Mouse (Mus musculus): Measurements from ENCODE around the gene Tmem229b.
A peak's percentile ranks its signal among the peaks of the same experiment; 100 is the strongest.
"Not testable (repeated sequence)": the region's sequence is repeated elsewhere in the genome, so short reads cannot be mapped to it uniquely, and the experiment has no call there.

Tmem229b gene

DNA sequence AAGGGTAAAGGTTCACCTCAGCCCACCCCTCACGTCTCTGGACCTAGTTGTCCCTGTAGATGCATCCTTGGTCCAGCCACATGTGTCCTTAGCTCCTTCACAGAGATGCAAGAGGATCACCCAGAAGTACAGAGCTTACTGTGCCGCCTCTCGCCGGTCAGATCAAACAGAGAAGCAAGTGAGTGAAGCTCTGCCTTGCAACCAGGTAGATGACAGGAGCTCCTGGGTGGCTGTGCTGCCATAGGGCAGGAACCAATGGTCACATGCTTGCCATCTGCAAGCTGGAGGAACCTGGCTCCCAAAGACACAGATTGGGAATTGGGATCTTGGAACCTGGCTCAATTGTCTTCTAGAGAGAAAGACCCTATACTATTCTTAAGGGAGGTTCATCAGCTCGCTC, 2.0 kb downstream of the Tmem229b start:
- no peak for DNase-seq

GRCm38 (mm10) chr12:79002978-79003377, 4.4 kb downstream of the Tmem229b start:
- no peak for DNase-seq

DNA sequence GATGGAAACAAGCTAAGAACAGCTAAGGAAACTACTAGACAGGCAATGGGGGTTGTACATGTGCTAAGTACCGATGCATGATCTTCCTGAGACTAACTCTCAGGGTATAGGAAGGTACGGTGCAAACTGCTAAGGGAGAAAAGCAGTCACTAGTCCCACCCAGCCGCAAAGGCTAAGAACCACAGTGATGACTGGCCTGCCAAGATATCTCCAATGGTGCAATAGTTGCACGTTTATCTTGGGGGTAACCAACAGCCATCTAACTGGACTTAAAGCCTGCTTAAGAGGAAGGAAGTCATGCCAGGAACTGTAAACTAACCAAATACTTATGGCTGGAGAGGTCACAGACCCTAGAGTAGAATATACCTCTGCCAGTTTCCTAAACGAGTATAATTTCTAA, 5.0 kb downstream of the Tmem229b start:
- DNase-seq, result no peak

DNA sequence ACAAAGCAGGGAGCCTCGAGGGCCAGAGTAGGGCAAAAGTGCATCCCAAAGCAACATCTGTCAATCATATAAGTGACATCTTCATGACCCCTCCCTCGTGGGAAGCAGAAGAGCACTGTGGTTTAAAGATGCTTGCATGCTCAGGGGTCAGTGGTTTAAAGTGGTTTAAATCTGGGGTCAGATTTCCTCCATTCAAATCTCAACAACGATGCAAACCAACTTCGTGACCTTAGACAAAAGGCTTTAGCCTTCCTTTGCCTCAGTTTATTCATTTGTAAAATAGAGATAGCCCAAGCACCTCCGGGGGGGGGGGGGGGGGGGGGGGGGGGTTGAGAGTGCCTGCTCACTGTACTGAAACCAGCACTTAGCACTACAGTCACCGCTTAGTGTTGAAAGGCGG, 10.7 kb downstream of the Tmem229b start:
- no peak for DNase-seq

GRCm38 (mm10) chr12:78996271-78996670, 11.2 kb downstream of the Tmem229b start:
- no peak for DNase-seq

DNA sequence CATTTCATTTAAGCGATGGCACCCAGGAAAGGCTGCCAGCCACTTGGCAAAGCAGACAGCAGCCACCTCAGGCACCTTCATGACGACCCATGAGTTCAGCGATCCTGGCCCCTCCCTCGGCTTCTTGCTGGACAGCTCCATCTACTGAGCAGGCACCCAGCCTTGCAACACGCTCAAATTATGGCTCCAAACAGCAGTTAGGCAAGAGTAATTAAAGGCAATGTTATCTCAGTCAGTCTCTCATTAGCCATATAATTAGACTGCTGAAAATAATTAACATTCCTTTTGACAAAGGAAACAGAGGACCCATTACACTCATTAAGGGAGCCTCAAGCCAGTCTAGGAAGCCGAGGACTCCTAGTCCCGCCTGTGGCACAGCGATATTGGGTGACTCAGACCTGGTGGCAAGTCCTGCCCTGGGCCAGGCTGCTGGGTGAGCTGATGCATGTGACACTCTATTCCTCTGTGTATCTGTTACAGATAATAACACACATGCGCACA, 19.8 kb downstream of the Tmem229b start:
- DNase-seq, result peak; percentile 15

DNA sequence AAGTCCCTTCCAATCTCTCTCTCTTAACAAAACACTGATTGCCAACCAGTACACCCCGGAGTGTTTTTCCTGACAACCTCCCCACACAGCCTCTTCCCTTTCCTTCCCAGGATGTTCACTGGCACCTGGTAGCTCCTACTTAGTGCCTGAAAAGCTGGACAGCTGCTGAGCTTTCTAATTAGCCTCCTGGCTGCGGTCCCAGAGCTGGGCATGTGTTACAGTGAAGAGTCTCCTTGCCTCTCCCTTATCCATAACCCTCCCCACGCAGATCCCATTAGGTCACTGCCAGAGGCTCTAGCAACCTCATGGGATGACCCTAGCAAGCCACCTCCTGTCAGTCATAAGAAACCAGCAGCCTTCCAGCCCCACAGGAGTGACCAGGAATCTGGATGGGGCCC, 23.4 kb downstream of the Tmem229b start:
- peak; percentile 30 for DNase-seq

GRCm38 (mm10) chr12:78983296-78984034, 24.0 kb downstream of the Tmem229b start:
- peak; percentile 50 for DNase-seq

DNA sequence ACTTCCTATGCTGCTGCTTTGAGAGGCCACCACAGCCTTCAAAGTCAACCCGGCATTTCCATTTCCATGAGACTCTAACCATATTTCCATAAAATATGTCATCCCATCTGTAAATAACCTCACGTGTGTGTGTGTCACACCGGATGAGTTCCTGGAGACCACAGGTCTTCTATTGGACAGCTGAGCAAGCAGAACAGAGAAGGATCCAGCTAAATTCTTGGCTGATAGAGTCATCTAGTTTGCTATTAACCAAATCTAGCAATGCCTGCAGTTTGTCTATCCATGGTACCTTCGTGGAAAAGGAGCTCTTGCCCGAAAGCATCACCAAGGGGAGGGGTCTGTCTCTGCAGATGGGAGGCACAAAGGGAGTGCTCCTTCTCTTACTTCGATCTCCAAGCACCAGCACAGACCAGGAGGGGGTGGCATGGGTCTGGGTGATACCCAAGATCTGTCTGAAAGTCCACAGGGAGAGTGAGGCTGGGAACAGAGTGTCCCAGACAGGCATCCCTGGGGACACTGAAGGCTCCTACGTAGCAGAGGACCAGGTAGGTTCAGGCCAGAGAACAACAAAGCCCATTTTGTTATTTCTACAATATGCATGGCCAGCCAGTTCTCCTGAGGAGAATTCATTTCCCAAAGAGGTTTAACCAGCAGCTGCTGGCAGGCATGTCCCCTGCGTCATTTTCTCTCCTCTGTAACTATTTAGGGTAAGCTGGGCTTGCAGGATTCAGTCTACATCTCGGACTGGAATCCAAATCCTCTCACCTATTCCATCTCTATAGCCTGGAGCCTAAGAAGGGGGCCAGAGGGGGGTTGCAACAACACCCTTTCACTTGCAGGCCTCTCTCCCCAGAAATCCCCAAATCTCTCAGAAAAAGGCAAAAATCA, 25.2 kb downstream of the Tmem229b start:
- DNase-seq, result no peak

DNA sequence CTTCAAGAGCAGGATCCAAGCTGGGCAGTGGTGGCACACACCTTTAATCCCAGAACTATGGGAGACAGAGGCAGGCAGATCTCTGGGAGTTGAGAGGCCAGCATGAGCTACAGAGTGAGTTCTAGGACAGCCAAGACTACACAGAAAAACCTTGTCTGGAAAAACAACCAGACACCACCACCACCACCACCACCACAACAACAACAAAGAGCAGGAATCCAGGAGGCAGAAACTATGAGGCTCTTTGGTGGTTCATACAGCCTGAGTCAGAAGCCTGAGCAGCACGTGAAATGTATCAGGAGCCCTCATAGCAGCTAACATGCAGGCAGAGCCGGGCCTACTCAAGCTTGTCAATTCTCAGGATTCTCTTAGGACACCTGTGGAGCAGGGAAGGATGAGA, 26.3 kb downstream of the Tmem229b start:
- DNase-seq, result no peak

DNA sequence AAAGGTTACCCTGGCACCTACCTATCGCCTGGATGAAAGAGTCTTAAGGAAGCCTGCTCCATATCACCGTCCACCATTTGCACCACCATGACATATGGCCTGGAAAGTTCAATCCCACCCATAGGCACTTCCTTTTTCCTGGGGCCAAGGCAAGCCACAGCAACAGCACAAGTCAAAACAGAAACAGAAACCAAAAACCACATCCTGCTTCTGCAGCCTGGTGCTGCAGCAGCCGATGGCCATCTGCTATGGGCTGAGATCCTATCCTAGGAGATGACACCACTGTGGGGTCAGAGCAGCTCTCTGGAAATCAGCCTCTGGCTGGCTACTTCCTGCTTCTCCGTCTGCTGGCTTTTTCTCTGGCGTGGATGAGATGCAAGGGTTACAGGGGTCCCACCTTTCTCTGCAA, 26.7 kb downstream of the Tmem229b start:
- peak; percentile 78 for DNase-seq

DNA sequence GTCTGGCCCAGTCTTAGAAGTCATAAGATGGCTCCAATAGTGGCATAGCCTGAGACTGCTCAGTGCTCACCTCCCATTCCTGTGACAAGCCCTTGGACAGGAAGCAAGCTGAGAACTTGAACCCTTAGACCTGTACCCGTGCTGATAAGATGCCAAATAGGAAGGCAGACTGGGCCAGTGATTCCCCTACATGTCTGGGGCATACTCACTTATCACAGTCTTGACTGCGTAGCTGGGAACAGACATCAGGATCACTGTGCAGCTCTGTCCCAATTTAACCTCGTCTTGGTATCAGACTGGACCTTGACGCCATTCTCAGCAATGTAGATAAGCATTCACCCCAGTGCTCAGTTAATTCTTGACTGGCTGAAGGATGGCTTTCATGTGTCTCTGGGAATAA, 29.9 kb downstream of the Tmem229b start:
- DNase-seq, result no peak

- DNase-seq, result no peak
Observed at GRCm38 (mm10) chr12:78977078-78977477, 30.3 kb downstream of the Tmem229b start.

- DNase-seq, result no peak
Observed at GRCm38 (mm10) chr12:78975836-78976235, 31.6 kb downstream of the Tmem229b start.

GRCm38 (mm10) chr12:78974767-78975166, 32.7 kb downstream of the Tmem229b start:
- DNase-seq, result no peak

- no peak for DNase-seq
Observed at GRCm38 (mm10) chr12:78973779-78974178, 33.6 kb downstream of the Tmem229b start.

- no peak for DNase-seq
Observed at GRCm38 (mm10) chr12:78971649-78972048, 35.8 kb downstream of the Tmem229b start.

GRCm38 (mm10) chr12:78970725-78971124, 36.7 kb downstream of the Tmem229b start:
- DNase-seq, result no peak

GRCm38 (mm10) chr12:78964496-78964895, 42.9 kb downstream of the Tmem229b start:
- not testable (repeated sequence) for DNase-seq

DNA sequence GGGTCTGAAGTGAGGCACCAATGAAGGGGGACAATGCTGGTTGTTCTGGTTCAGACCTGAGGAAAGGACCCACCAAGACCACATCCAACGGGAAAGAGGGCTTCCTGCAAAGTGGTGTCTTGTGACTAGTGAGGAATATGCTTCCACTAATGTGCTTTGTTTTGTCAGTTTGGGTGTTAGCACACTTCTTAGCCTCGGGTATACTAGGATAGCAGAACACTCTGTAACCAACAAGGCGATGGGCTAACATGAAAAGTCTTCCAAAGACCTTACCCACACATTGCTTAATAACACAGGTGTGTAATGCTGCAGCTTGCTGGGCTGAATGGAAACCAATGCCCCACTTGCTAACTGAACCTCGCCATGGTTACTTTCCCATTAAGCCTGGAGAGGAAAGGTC, 51.0 kb downstream of the Tmem229b start:
- no peak for DNase-seq

- no peak for DNase-seq
Observed at GRCm38 (mm10) chr12:78952484-78952883, 54.9 kb downstream of the Tmem229b start.

GRCm38 (mm10) chr12:78952053-78952452, 55.4 kb downstream of the Tmem229b start:
- no peak for DNase-seq

- DNase-seq, result no peak
Observed at GRCm38 (mm10) chr12:78947661-78948060, 59.8 kb downstream of the Tmem229b start.

GRCm38 (mm10) chr12:78947161-78947560, 60.3 kb downstream of the Tmem229b start:
- DNase-seq, result peak; percentile 17
